Mouse (Mus musculus) erythroblast, embryonic 14.5 days (primary cell): ENCODE data around the gene Vav2. TPM values are rescaled to one million over a fixed set of nuclear protein-coding genes. Genes with fewer than 3 reads are reported as not detected.
A peak's percentile ranks its signal among the peaks of the same experiment; 100 is the strongest.

Source experiments
- H3K27me3 ChIP-seq: 2 replicates; pipeline ENCODE4 v1.6.1; 2012; ENCODE audit warnings: inconsistent platforms; ENCODE audit not compliant: control insufficient read depth
- H3K36me3 ChIP-seq: 2 replicates; pipeline ENCODE4 v1.6.1; 2012; ENCODE audit warnings: mild to moderate bottlenecking, inconsistent platforms; ENCODE audit not compliant: control insufficient read depth
- H3K4me1 ChIP-seq: 2 replicates; pipeline ENCODE4 v1.6.1; 2012; ENCODE audit warnings: inconsistent platforms; ENCODE audit not compliant: control insufficient read depth
- H3K4me3 ChIP-seq: replicated peaks from 2 replicates; pipeline ENCODE3; 2012; ENCODE audit warnings: moderate library complexity, mild to moderate bottlenecking, inconsistent platforms
- H3K9me3 ChIP-seq: 2 replicates; pipeline ENCODE4 v1.6.1; 2012; ENCODE audit warnings: low read length, inconsistent platforms, mixed read lengths; ENCODE audit not compliant: control insufficient read depth
- GATA1 ChIP-seq: IDR thresholded peaks from 2 replicates; pipeline ENCODE4 v1.6.1; 2012; ENCODE audit warnings: low read length, inconsistent platforms, mixed read lengths
- TAL1 ChIP-seq: IDR thresholded peaks from 3 replicates; pipeline ENCODE4 v1.6.1; 2012; ENCODE audit warnings: low read length, inconsistent platforms, mixed read lengths
- polyA plus RNA-seq: library from polyadenylated mRNA; stranded (reverse); fragments of >175 nt; gene quantifications from 2 replicates; pipeline ENCODE4 v1.2.3, GENCODE M21; 2012

The Vav2 gene
- polyA plus RNA-seq, 1 experiment = 0.10 TPM

GRCm38 (mm10) chr2:27405094-27405884 lies 21.5 kb downstream of the Vav2 start:
- no peaks in the 10 kb centered on the region for H3K36me3 ChIP-seq
- H3K9me3 ChIP-seq = no peaks in the 10 kb centered on the region
- no peak for TF ChIP-seq TAL1
- no peak for TF ChIP-seq GATA1
- H3K4me3 ChIP-seq = no peak overlapping the region
- no peaks in the 10 kb centered on the region for H3K27me3 ChIP-seq
- peaks cover 6% of the 10 kb centered on the region for H3K4me1 ChIP-seq

GRCm38 (mm10) chr2:27404375-27405093 lies 22.3 kb downstream of the Vav2 start:
- H3K27me3 ChIP-seq = no peaks in the 10 kb centered on the region
- H3K4me3 ChIP-seq = no peak overlapping the region
- no peaks in the 10 kb centered on the region for H3K36me3 ChIP-seq
- peaks cover 6% of the 10 kb centered on the region for H3K4me1 ChIP-seq
- TF ChIP-seq TAL1 (0 out of 3 replicates have a peak, but pooled peaks have one; percentile 5), GATA1 (no peak)
- no peaks in the 10 kb centered on the region for H3K9me3 ChIP-seq

DNA sequence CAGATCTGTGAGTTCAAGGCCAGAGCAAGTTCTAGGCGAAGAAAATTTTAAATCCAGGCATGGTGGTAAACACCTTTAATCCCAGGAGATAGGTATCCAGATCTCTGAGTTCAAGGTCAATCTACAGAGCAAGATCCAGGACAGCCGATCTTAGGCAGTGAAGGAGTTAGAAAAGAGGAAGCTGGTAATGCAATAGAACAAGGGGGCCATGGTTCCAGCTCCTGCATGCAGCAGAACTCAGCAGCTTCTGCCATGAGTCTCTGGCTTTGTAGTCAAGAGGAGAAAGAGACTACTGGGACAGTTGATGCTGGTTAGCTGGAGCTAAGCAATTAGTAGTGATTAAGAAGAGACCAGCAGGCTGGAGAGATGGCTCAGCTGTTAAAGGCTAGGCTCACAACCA lies 25.3 kb downstream of the Vav2 start:
- Histone ChIP-seq H3K9me3 (peaks cover 4% of the 10 kb centered on the region; the same call in 1 of the 2 replicates), H3K4me1 (peaks cover 6% of the 10 kb centered on the region), H3K4me3 (no peak overlapping the region), H3K36me3 (no peaks in the 10 kb centered on the region), H3K27me3 (no peaks in the 10 kb centered on the region)
- no peak for TF ChIP-seq GATA1
- no peak for TF ChIP-seq TAL1

GRCm38 (mm10) chr2:27400083-27400482 lies 26.8 kb downstream of the Vav2 start:
- TF ChIP-seq GATA1 (no peak), TAL1 (no peak)
- H3K9me3 ChIP-seq = peaks cover 4% of the 10 kb centered on the region; the same call in 1 of the 2 replicates
- no peak overlapping the region for H3K4me3 ChIP-seq
- no peaks in the 10 kb centered on the region for H3K27me3 ChIP-seq
- peaks cover 6% of the 10 kb centered on the region for H3K4me1 ChIP-seq
- H3K36me3 ChIP-seq = no peaks in the 10 kb centered on the region

- Histone ChIP-seq H3K4me1 (no peaks in the 10 kb centered on the region), H3K27me3 (no peaks in the 10 kb centered on the region), H3K36me3 (no peaks in the 10 kb centered on the region), H3K9me3 (peaks cover 4% of the 10 kb centered on the region; the same call in 1 of the 2 replicates), H3K4me3 (no peak overlapping the region)
- TF ChIP-seq TAL1 (no peak), GATA1 (no peak)
Observed at GRCm38 (mm10) chr2:27396656-27397440, 30.0 kb downstream of the Vav2 start.

- TF ChIP-seq TAL1 = no peak
- no peak for TF ChIP-seq GATA1
- peaks cover 18% of the 10 kb centered on the region for H3K4me1 ChIP-seq
Observed at GRCm38 (mm10) chr2:27394158-27394832, 32.5 kb downstream of the Vav2 start.

GRCm38 (mm10) chr2:27392278-27392677 lies 34.6 kb downstream of the Vav2 start:
- TF ChIP-seq GATA1 (no peak), TAL1 (no peak)
- no peaks in the 10 kb centered on the region for H3K27me3 ChIP-seq
- peaks cover 2% of the 10 kb centered on the region; the same call in 1 of the 2 replicates for H3K36me3 ChIP-seq
- no peaks in the 10 kb centered on the region for H3K9me3 ChIP-seq
- H3K4me1 ChIP-seq = peaks cover 20% of the 10 kb centered on the region
- no peak overlapping the region for H3K4me3 ChIP-seq

More at GRCm38 (mm10) chr2:27394158-27394832, 32.5 kb downstream of the Vav2 start:
- Histone ChIP-seq H3K4me3 (no peak overlapping the region), H3K9me3 (peaks cover 3% of the 10 kb centered on the region; the same call in 1 of the 2 replicates), H3K27me3 (no peaks in the 10 kb centered on the region), H3K36me3 (no peaks in the 10 kb centered on the region)

- Histone ChIP-seq H3K36me3 (peaks cover 2% of the 10 kb centered on the region; the same call in 1 of the 2 replicates), H3K27me3 (no peaks in the 10 kb centered on the region), H3K4me3 (no peak overlapping the region), H3K9me3 (0 out of 2 replicates have a peak, but pooled peaks cover 4% of the 10 kb centered on the region), H3K4me1 (peaks cover 20% of the 10 kb centered on the region)
- TF ChIP-seq TAL1 = no peak
- TF ChIP-seq GATA1 = no peak
Observed at GRCm38 (mm10) chr2:27390775-27391174, 36.1 kb downstream of the Vav2 start.
